Mouse (Mus musculus) right cerebral cortex, adult 18-20 months (tissue): ENCODE data around the gene Tnni3k.

Experiments
- DNase-seq: peaks from one replicate; pipeline ENCODE4 v3.0.0; 2022; ENCODE audit warnings: mixed read lengths

The Tnni3k gene

GRCm38 (mm10) chr3:154754505-154754904, 300.7 kb downstream of the Tnni3k start:
- DNase-seq: no peak

GRCm38 (mm10) chr3:154744317-154744716, 310.9 kb downstream of the Tnni3k start:
- no peak for DNase-seq

GRCm38 (mm10) chr3:154742927-154743326, 312.3 kb downstream of the Tnni3k start:
- DNase-seq: no peak

- no peak for DNase-seq
These were observed 313.7 kb downstream of the Tnni3k start for GRCm38 (mm10) chr3:154741496-154741895.
